Mouse (Mus musculus): Measurements from ENCODE around the gene Cacna1g. TPM values are rescaled to one million over a fixed set of nuclear protein-coding genes. Genes with fewer than 3 reads are reported as not detected.
A peak's percentile ranks its signal among the peaks of the same experiment; 100 is the strongest.

Gene Cacna1g
- total RNA-seq, 2 experiments from 2014 or later, result 0.94 to 1.3 TPM

- no peak for DNase-seq (ENCODE audit: low spot score)
Measured at GRCm38 (mm10) chr11:94481963-94482362, 8.0 kb upstream of the Cacna1g start.

GRCm38 (mm10) chr11:94480382-94480781, 6.4 kb upstream of the Cacna1g start:
- no peak for DNase-seq (ENCODE audit: low spot score)

- DNase-seq (ENCODE audit: low spot score), result no peak
Measured at GRCm38 (mm10) chr11:94477651-94478050, 3.7 kb upstream of the Cacna1g start.

- DNase-seq (ENCODE audit: low spot score), result no peak
Measured at GRCm38 (mm10) chr11:94475722-94476121, 1.7 kb upstream of the Cacna1g start.

- DNase-seq (ENCODE audit: low spot score), result no peak
Measured at GRCm38 (mm10) chr11:94474544-94474910, 529 bp upstream of the Cacna1g start.

- DNase-seq (ENCODE audit: low spot score), result no peak
Measured at GRCm38 (mm10) chr11:94472916-94473706, 887 bp downstream of the Cacna1g start.

- no peak for DNase-seq (ENCODE audit: low spot score)
Measured at GRCm38 (mm10) chr11:94472585-94472915, 1.4 kb downstream of the Cacna1g start.

- DNase-seq (ENCODE audit: low spot score), result no peak
Measured at GRCm38 (mm10) chr11:94471740-94472584, 2.0 kb downstream of the Cacna1g start.

GRCm38 (mm10) chr11:94470391-94470790, 3.6 kb downstream of the Cacna1g start:
- DNase-seq (ENCODE audit: low spot score), result no peak

GRCm38 (mm10) chr11:94469136-94470064, 4.6 kb downstream of the Cacna1g start:
- peak; percentile 31 for DNase-seq (ENCODE audit: low spot score)

- DNase-seq (ENCODE audit: low spot score), result no peak
Measured at GRCm38 (mm10) chr11:94468582-94469064, 5.4 kb downstream of the Cacna1g start.

- DNase-seq (ENCODE audit: low spot score), result no peak
Measured at GRCm38 (mm10) chr11:94466333-94466855, 7.6 kb downstream of the Cacna1g start.

- no peak for DNase-seq (ENCODE audit: low spot score)
Measured at GRCm38 (mm10) chr11:94464170-94464569, 9.8 kb downstream of the Cacna1g start.

GRCm38 (mm10) chr11:94461856-94462255, 12.1 kb downstream of the Cacna1g start:
- no peak for DNase-seq (ENCODE audit: low spot score)

- no peak for DNase-seq (ENCODE audit: low spot score)
Measured at GRCm38 (mm10) chr11:94457001-94457400, 17.0 kb downstream of the Cacna1g start.

GRCm38 (mm10) chr11:94456347-94456746, 17.7 kb downstream of the Cacna1g start:
- DNase-seq (ENCODE audit: low spot score), result no peak

- no peak for DNase-seq (ENCODE audit: low spot score)
Measured at GRCm38 (mm10) chr11:94455161-94455820, 18.7 kb downstream of the Cacna1g start.

- DNase-seq (ENCODE audit: low spot score), result no peak
Measured at GRCm38 (mm10) chr11:94454756-94455155, 19.2 kb downstream of the Cacna1g start.

GRCm38 (mm10) chr11:94451091-94451773, 22.8 kb downstream of the Cacna1g start:
- no peak for DNase-seq (ENCODE audit: low spot score)

- DNase-seq (ENCODE audit: low spot score), result no peak
Measured at GRCm38 (mm10) chr11:94449886-94450285, 24.1 kb downstream of the Cacna1g start.

Measured in gastrocnemius, adult 18-20 months (tissue).